Mouse (Mus musculus) cortical plate, adult 2 months (tissue): ENCODE measurements around the gene Ncbp3. TPM values are rescaled to one million over a fixed set of nuclear protein-coding genes. Genes with fewer than 3 reads are reported as not detected.

ENCODE experiments used
- H3K27ac ChIP-seq: fragments of 200-500 bp; 2 replicates; pipeline ENCODE4 v1.5.1; 2012; ENCODE audit warnings: low read length, control low read depth, inconsistent platforms; ENCODE audit not compliant: insufficient read depth
- H3K4me1 ChIP-seq: fragments of 200-500 bp; 2 replicates; pipeline ENCODE4 v1.6.1; 2011; ENCODE audit warnings: low read length; ENCODE audit not compliant: control insufficient read depth, insufficient read depth
- H3K4me3 ChIP-seq: fragments of 200-500 bp; 2 replicates; pipeline ENCODE4 v1.5.1; 2011; ENCODE audit warnings: mild to moderate bottlenecking, low read length, control low read depth; ENCODE audit not compliant: insufficient read depth
- CTCF ChIP-seq: fragments of 200-500 bp; IDR thresholded peaks from 2 replicates; pipeline ENCODE4 v1.5.1; 2011; ENCODE audit warnings: mild to moderate bottlenecking, control low read depth, low read length; ENCODE audit not compliant: insufficient read depth; ENCODE audit errors: extremely low read depth
- POLR2A ChIP-seq: fragments of 200-500 bp; IDR thresholded peaks from 2 replicates; pipeline ENCODE4 v1.6.1; 2011; ENCODE audit warnings: mild to moderate bottlenecking, low read length, control low read depth; ENCODE audit not compliant: insufficient read depth; ENCODE audit errors: extremely low read depth
- polyA plus RNA-seq: library from polyadenylated mRNA; depleted of rRNA; stranded (reverse); fragments of >200 nt; gene quantifications from 2 replicates; pipeline ENCODE4 v1.2.3, GENCODE M21; 2012; rRNA removed

The Ncbp3 gene
- 4.5 and 4.7 TPM in 2 replicates for polyA plus RNA-seq

GRCm38 (mm10) chr11:73047542-73047996, at the start of gene Ncbp3:
TSS of gene Ncbp3 (plus strand) at chr11:73047783.
- H3K4me1 ChIP-seq: no peaks in the 10 kb centered on the region
- TF ChIP-seq POLR2A (no peak; the same call in 1 of the 2 replicates), CTCF (peak; percentile 58)
- H3K4me3 ChIP-seq: peak within 1 kb of the TSS; percentile 77
- no peak within 1 kb of the TSS for H3K27ac ChIP-seq

DNA sequence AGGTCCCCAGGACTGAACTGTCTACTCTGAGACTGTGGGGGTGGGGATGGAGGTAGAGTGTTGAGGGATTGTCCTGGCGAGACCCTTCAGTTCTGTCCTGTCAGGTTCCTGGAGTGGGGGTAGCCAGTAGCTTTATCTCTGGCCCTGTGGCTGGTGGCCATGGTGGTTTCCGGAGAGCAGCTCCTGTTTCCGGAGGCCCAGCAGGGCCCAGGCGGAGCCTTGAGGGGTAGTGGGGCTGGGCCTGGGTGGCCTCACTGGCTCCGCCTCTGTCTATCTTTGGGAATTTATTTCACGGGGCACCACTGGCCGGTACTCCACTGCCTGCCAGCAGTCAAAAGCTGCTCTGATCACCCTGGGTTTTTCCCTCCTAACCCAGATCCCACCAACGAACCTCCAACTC, 48.8 kb upstream of the Ncbp3 start, which contains the start of gene P2rx1:
P2rx1 (plus strand) TSS at position 333 of the 400 bp plus-strand sequence.
- Histone ChIP-seq H3K4me3 (no peak within 1 kb of the TSS), H3K27ac (no peak within 1 kb of the TSS), H3K4me1 (no peaks in the 10 kb centered on the region)
- no peak for TF ChIP-seq CTCF

GRCm38 (mm10) chr11:73001029-73001428, 46.6 kb upstream of the Ncbp3 start:
- TF ChIP-seq POLR2A (no peak), CTCF (peak; percentile 97)
- Histone ChIP-seq H3K4me3 (no peak overlapping the region), H3K27ac (no peak overlapping the region), H3K4me1 (no peaks in the 10 kb centered on the region)

- Histone ChIP-seq H3K4me1 (no peaks in the 10 kb centered on the region), H3K27ac (no peak overlapping the region), H3K4me3 (no peak overlapping the region)
- TF ChIP-seq POLR2A (no peak), CTCF (peak; percentile 88)
These were observed 41.2 kb upstream of the Ncbp3 start for GRCm38 (mm10) chr11:73006377-73006776.

DNA sequence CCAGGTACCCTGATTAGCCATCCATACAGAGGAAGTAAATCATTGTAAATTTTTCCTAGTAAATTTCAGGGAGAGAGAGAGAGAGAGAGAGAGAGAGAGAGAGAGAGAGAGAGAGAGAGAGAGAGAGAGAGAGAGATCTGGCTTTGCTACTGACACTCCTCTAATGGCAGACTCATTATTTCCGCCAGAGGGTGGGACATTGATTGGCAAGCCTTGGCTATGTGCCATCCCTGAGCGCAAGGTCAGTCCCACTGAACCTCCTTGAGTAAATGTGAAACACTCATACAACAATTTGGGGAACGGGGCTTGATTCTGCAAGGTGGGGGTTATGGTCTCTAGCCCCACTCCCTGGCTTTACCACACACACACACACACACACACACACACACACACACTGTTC, 40.5 kb upstream of the Ncbp3 start:
- no peak overlapping the region for H3K27ac ChIP-seq
- no peaks in the 10 kb centered on the region for H3K4me1 ChIP-seq
- H3K4me3 ChIP-seq: no peak overlapping the region
- TF ChIP-seq POLR2A (no peak), CTCF (no peak)

DNA sequence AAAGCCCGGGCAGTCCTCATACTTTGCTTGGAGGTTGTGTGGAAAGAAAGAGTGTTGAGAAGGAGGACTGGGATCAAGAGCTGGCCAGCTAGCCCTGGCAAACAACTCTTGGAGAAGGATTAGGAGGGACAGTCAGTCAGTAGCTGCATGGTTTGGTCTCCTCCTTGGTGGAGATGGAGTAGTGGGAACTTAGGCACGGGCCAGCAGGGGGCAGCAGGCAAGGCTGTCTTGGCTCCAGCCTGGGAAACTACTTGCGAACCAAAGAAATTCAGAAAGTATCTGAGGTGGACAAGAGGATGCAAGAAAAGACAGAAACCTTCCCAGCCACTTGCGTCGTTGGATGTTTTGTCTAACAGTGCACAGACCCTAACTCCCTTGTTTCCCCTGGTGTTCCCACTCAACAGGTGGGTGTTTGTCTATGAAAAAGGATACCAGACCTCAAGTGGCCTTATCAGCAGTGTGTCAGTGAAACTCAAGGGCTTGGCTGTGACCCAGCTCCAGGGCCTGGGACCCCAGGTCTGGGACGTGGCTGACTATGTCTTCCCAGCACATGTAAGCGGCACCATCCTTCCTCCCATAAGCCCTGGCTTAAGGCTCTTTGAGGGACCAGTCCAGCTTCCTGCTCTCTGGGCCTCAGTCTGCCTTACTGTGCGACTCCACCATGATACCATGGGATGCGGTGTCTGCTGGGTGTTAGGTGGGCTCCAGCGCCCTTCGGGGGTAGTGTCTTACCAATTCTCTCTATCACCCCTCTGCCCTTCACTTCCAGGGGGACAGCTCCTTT, 39.7 kb upstream of the Ncbp3 start:
- no peak overlapping the region for H3K27ac ChIP-seq
- peak; percentile 77 for TF ChIP-seq CTCF
- TF ChIP-seq POLR2A: no peak
- no peaks in the 10 kb centered on the region for H3K4me1 ChIP-seq
- H3K4me3 ChIP-seq: no peak overlapping the region

DNA sequence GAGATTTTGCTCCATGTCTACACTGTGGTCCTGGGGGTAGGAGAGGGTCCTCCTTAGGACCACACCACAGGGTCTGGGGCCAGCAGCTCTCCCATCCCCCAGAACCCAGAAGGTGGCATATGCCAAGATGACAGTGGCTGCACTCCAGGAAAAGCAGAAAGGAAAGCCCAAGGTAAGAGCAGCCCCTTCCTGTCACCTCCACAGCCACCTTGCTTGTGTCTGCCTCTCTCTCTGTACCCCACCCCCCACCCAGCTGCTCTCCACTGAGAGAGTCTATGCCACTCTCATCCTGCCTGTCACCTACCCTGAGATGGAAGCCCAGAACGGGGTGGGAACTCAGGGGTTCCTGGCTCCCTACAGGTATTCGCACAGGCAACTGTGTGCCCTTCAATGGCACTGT, 38.8 kb upstream of the Ncbp3 start:
- Histone ChIP-seq H3K27ac (no peak overlapping the region), H3K4me3 (no peak overlapping the region), H3K4me1 (no peaks in the 10 kb centered on the region)
- TF ChIP-seq CTCF: no peak
- TF ChIP-seq POLR2A: no peak

DNA sequence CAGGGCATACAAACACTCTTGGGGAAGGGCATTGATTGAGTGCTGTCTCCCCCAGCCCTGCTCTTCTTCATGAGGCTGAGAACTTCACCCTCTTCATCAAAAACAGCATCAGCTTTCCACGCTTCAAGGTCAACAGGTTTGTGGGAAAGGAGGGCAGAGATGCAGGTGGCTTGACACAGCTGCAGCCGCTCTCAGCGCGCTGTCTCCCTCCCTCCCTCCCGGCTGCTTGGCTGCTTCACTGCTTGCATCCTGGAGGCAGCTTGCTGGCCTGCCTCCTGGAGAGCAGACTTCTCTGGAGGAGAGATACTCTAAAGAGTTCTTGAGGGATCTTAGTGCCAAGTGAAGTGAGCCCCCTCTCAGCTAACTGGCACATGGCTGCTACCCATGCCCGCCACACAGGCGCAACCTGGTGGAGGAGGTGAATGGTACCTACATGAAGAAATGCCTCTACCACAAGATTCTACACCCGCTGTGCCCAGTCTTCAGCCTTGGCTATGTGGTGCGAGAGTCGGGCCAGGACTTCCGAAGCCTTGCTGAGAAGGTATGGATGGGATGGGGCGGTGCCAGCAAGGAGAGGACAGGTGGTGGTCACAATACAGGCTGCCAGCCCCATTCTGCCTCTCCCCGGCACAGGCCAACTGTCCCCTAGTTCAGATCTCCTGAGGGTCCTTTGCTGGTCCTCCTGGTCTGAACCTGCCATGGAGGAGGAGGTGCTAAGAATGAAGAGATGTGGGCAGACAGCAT, 37.9 kb upstream of the Ncbp3 start:
- TF ChIP-seq POLR2A (no peak), CTCF (no peak)
- Histone ChIP-seq H3K4me3 (no peak overlapping the region), H3K27ac (no peak overlapping the region), H3K4me1 (peaks cover 2% of the 10 kb centered on the region; the same call in 1 of the 2 replicates)

DNA sequence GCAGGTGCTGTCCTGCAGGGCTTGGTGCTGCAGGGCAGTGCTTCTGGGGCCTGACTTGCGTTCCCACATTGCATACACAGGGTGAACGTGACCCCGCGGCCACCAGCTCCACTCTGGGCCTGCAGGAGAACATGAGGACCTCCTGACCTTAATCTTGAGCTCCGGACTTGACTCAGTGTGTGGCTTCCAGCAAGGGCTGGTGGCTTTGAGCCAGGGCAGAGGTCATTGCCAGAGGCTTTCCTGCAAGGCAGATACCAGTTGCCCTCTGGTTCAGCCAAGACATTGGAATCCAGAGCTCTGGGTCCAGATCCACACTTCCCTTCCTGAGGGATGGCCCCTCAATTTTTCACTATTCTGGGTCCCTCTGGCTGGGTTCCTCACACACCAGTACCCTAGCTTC, 33.6 kb upstream of the Ncbp3 start:
- H3K27ac ChIP-seq: no peak overlapping the region

More for the DNA sequence above, 33.6 kb upstream of the Ncbp3 start:
- Histone ChIP-seq H3K4me1 (peaks cover 10% of the 10 kb centered on the region; the same call in 1 of the 2 replicates), H3K4me3 (no peak overlapping the region)
- TF ChIP-seq CTCF (no peak), POLR2A (no peak)
